In the genomic region with DNA sequence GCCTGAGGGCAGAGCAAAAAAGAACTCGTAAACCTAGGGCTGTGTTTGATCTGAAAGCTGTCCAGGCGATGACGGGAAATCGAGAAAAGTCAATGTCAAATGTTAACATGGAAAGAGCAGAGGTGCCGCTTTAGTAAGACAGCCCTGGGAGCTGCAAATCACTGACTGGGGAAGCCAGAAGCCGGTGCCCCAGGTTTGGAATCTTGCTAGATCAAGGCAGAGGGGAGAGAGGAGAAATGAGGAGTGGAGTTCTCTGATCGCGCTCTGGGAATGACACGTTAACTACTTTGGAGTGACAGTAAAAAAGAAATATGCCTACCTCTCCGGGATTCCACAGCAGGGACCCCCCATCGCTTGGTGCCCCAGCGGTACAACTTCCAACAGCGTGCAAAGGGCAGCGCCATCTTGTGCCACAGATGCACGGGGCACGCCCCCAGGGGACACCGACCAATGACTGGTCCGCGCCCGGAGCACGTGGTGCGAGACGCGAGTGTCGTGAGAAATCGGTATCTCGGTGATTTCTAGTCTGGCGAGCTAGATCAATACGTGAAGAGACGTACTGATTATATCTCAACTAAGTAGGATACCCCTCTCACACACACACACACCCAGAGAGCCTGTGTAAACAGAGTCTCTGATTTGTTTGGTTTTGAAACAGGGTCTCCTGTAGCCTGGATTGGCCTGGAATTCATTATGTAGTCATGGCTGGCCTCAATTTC, we compare ENCODE assay signal across 7 mouse cellular contexts. TPM values are rescaled to one million over a fixed set of nuclear protein-coding genes. Genes with fewer than 3 reads are reported as not detected.
A peak's percentile ranks its signal among the peaks of the same experiment; 100 is the strongest.
DNase-seq lines count a peak whose midpoint lies in the region; ATAC-seq and TF ChIP-seq lines count a peak whose summit lies in the region.

A gene (minus strand): TSS at position 418 of the 719 bp plus-strand sequence.

- TF ChIP-seq CTCF in spleen, adult 2 months (IDR thresholded peaks at IDR 0.05; ENCODE audit: extremely low read depth, insufficient read depth, insufficient read length, insufficient replicate concordance), result no peak

- H3K36me3 ChIP-seq in embryonic facial prominence, embryonic 11.5 days (replicated peaks; ENCODE audit: control insufficient read depth, insufficient read depth, low read depth, low read length), result no peaks in the 10 kb centered on the region
- no peaks in the 10 kb centered on the region; the same call in 1 of the 2 replicates for H3K36me3 ChIP-seq in limb, embryonic 11.5 days (ENCODE audit: control insufficient read depth, insufficient read depth, low read length)
- no peaks in the 10 kb centered on the region for H3K36me3 ChIP-seq in midbrain, embryonic 14.5 days (ENCODE audit: control insufficient read depth, insufficient read depth, low read length)
- H3K36me3 ChIP-seq in spleen, adult 2 months (ENCODE audit: control insufficient read depth, insufficient read depth, low read length), result peaks cover 2% of the 10 kb centered on the region; the same call in 1 of the 2 replicates

- WGBS in embryonic facial prominence, embryonic 11.5 days, result under 1% methylated on average over 30 of the region's 30 CpGs
- WGBS in limb, embryonic 11.5 days, result under 1% methylated on average over 30 of the region's 30 CpGs
- WGBS in midbrain, embryonic 14.5 days, result under 1% methylated on average over 30 of the region's 30 CpGs
- WGBS in spleen, adult 2 months, result under 1% methylated on average over 30 of the region's 30 CpGs

- DNase-seq in adrenal gland, postnatal 14 days, result peak; percentile 96
- DNase-seq in embryonic facial prominence, embryonic 11.5 days (ENCODE audit: low spot score), result peak; percentile 97
- peak; percentile 99 for DNase-seq in heart, adult 11 months
- peak; percentile 93 for DNase-seq in kidney, adult 18-20 months
- DNase-seq in limb, embryonic 11.5 days (ENCODE audit: low spot score), result peak; percentile 92
- DNase-seq in midbrain, embryonic 14.5 days, result peak; percentile 97
- DNase-seq in spleen, adult 2 months (ENCODE audit: low read depth in 1 of 2, low spot score in 2 of 2), result peak; percentile 76 to 88

- no peak within 1 kb of the TSS for H3K27ac ChIP-seq in embryonic facial prominence, embryonic 11.5 days (replicated peaks; ENCODE audit: low read depth, low read length)
- no peak within 1 kb of the TSS for H3K27ac ChIP-seq in limb, embryonic 11.5 days (replicated peaks; ENCODE audit: low read depth, low read length)
- H3K27ac ChIP-seq in midbrain, embryonic 14.5 days (replicated peaks; ENCODE audit: low read depth, low read length), result peak within 1 kb of the TSS; percentile 42; the same call in 1 of the 2 replicates
- no peak within 1 kb of the TSS for H3K27ac ChIP-seq in spleen, adult 2 months (ENCODE audit: insufficient read depth, low read length)

- H3K4me3 ChIP-seq in embryonic facial prominence, embryonic 11.5 days (ENCODE audit: low read depth, low read length), result peak within 1 kb of the TSS; percentile 64
- H3K4me3 ChIP-seq in limb, embryonic 11.5 days (ENCODE audit: low read depth, low read length), result peak within 1 kb of the TSS; percentile 49
- H3K4me3 ChIP-seq in midbrain, embryonic 14.5 days (replicated peaks; ENCODE audit: low read depth, low read length), result peak within 1 kb of the TSS; percentile 47
- peak within 1 kb of the TSS; percentile 82 for H3K4me3 ChIP-seq in spleen, adult 2 months (ENCODE audit: extremely low read depth, insufficient read depth, insufficient read length)

- peak; percentile 89 for ATAC-seq in embryonic facial prominence, embryonic 11.5 days (replicated peaks; ENCODE audit: insufficient number of reproducible peaks, low FRiP score, low TSS enrichment, low read depth)
- ATAC-seq in limb, embryonic 11.5 days (ENCODE audit: insufficient number of reproducible peaks, low FRiP score, low TSS enrichment, low read depth), result peak; percentile 90
- ATAC-seq in midbrain, embryonic 14.5 days (ENCODE audit: low FRiP score, low TSS enrichment), result peak; percentile 94

- peaks cover 2% of the 10 kb centered on the region; the same call in 1 of the 2 replicates for H3K4me1 ChIP-seq in embryonic facial prominence, embryonic 11.5 days (ENCODE audit: control insufficient read depth, insufficient read depth, low read length)
- peaks cover 5% of the 10 kb centered on the region; the same call in 1 of the 2 replicates for H3K4me1 ChIP-seq in limb, embryonic 11.5 days (ENCODE audit: control insufficient read depth, insufficient read depth, low read length)
- H3K4me1 ChIP-seq in midbrain, embryonic 14.5 days (ENCODE audit: control insufficient read depth, insufficient read depth, low read length), result peaks cover 5% of the 10 kb centered on the region
- H3K4me1 ChIP-seq in spleen, adult 2 months (ENCODE audit: control insufficient read depth, insufficient read depth, insufficient read length), result no peaks in the 10 kb centered on the region; the same call in 1 of the 2 replicates

- H3K4me2 ChIP-seq in embryonic facial prominence, embryonic 11.5 days (ENCODE audit: low read depth, low read length), result peak within 1 kb of the TSS; percentile 80
- H3K4me2 ChIP-seq in limb, embryonic 11.5 days (ENCODE audit: low read depth, severe bottlenecking), result peak within 1 kb of the TSS; percentile 60
- peak within 1 kb of the TSS; percentile 81 for H3K4me2 ChIP-seq in midbrain, embryonic 14.5 days (ENCODE audit: low read length)

- H3K9ac ChIP-seq in embryonic facial prominence, embryonic 11.5 days (replicated peaks; ENCODE audit: low read length), result peak within 1 kb of the TSS; percentile 73
- peak within 1 kb of the TSS; percentile 17; the same call in 1 of the 2 replicates for H3K9ac ChIP-seq in limb, embryonic 11.5 days (ENCODE audit: low read length)
- peak within 1 kb of the TSS; percentile 53 for H3K9ac ChIP-seq in midbrain, embryonic 14.5 days (replicated peaks; ENCODE audit: low read length)

- H3K9me3 ChIP-seq in embryonic facial prominence, embryonic 11.5 days (replicated peaks; ENCODE audit: control insufficient read depth, low read length), result no peaks in the 10 kb centered on the region
- H3K9me3 ChIP-seq in limb, embryonic 11.5 days (ENCODE audit: control insufficient read depth, low read length), result no peaks in the 10 kb centered on the region
- H3K9me3 ChIP-seq in midbrain, embryonic 14.5 days (ENCODE audit: control insufficient read depth, low read length), result no peaks in the 10 kb centered on the region

- H3K27me3 ChIP-seq in embryonic facial prominence, embryonic 11.5 days (ENCODE audit: control insufficient read depth, insufficient read depth, low read length), result no peaks in the 10 kb centered on the region
- H3K27me3 ChIP-seq in limb, embryonic 11.5 days (ENCODE audit: control insufficient read depth, insufficient read depth, low read length), result no peaks in the 10 kb centered on the region
- no peaks in the 10 kb centered on the region for H3K27me3 ChIP-seq in midbrain, embryonic 14.5 days (ENCODE audit: control insufficient read depth, insufficient read depth, low read length)
- no peaks in the 10 kb centered on the region for H3K27me3 ChIP-seq in spleen, adult 2 months (ENCODE audit: control insufficient read depth, insufficient read depth, low read length)

- TF ChIP-seq POLR2A in spleen, adult 2 months (IDR thresholded peaks at IDR 0.05; ENCODE audit: low read depth, low read length), result no peak

RNA-seq across cellular contexts. Expression of the gene that starts here (rescaled TPM):
- total RNA-seq in adrenal gland, postnatal 14 days (2021), result 18.9 and 21.5 TPM in 2 replicates
- polyA plus RNA-seq in embryonic facial prominence, embryonic 11.5 days (2014; fragmentation: Nextera tagmentation; extraction: Ambion mirVana), result 30.7 and 33.7 TPM in 2 replicates
- polyA plus RNA-seq in limb, embryonic 11.5 days (2014; fragmentation: Nextera tagmentation; extraction: Ambion mirVana), result 32.5 and 33.1 TPM in 2 replicates
- 15.1 and 16.8 TPM in 2 replicates for polyA plus RNA-seq in midbrain, embryonic 14.5 days (2014; fragmentation: Nextera tagmentation; extraction: Ambion mirVana)
- polyA plus RNA-seq in spleen, adult 2 months (2012; rRNA removed), result 6.0 and 7.6 TPM in 2 replicates

Comparison
In these comparisons a context has a peak if more than half of its experiments do, and no peak if none do; other contexts are left out.
1. H3K9ac ChIP-seq: peak in every context shown above with its lines; median percentile 73 in embryonic facial prominence, embryonic 11.5 days; 53 in midbrain, embryonic 14.5 days; 17 in limb, embryonic 11.5 days.